Mouse (Mus musculus) layer of hippocampus, postnatal 25 days (tissue): ENCODE results near the gene Oxa1l. TPM values are rescaled to one million over a fixed set of nuclear protein-coding genes. Genes with fewer than 3 reads are reported as not detected.

Experiments used
- DNase-seq, 2 experiments: peaks; one replicate each; pipeline ENCODE4 v3.0.0; 2022; ENCODE audit warnings: mixed read lengths in 2 of 2, low spot score in 1 of 2; ENCODE audit errors: extremely low spot score in 1 of 2
- total RNA-seq, 2 experiments: library from RNA; stranded (reverse); gene quantifications; 2 replicates each; pipeline ENCODE4 v1.2.3; 2021

The Oxa1l gene
- total RNA-seq, 2 experiments from 2014 or later = 50.1 to 57.6 TPM

- DNase-seq = no peak
These were observed 8.7 kb downstream of the Oxa1l start for GRCm38 (mm10) chr14:54369372-54369771.

- DNase-seq = no peak
These were observed 10.0 kb downstream of the Oxa1l start for GRCm38 (mm10) chr14:54370595-54370994.

GRCm38 (mm10) chr14:54371460-54371859 is 10.8 kb downstream of the Oxa1l start:
- DNase-seq = no peak

- DNase-seq = no peak
These were observed 12.3 kb downstream of the Oxa1l start for GRCm38 (mm10) chr14:54372923-54373322.

- peak in 1 of 2 experiments; percentile 23 for DNase-seq
These were observed 15.3 kb downstream of the Oxa1l start for GRCm38 (mm10) chr14:54375916-54376315.

GRCm38 (mm10) chr14:54377166-54377565 is 16.5 kb downstream of the Oxa1l start:
- no peak for DNase-seq

- no peak for DNase-seq
These were observed 18.9 kb downstream of the Oxa1l start for GRCm38 (mm10) chr14:54379571-54379970.

- no peak for DNase-seq
These were observed 20.0 kb downstream of the Oxa1l start for GRCm38 (mm10) chr14:54380616-54381015.

GRCm38 (mm10) chr14:54381816-54382215 is 21.2 kb downstream of the Oxa1l start:
- no peak for DNase-seq

- no peak for DNase-seq
These were observed 22.0 kb downstream of the Oxa1l start for GRCm38 (mm10) chr14:54382641-54383040.

GRCm38 (mm10) chr14:54383355-54383771 is 22.7 kb downstream of the Oxa1l start:
- no peak for DNase-seq

GRCm38 (mm10) chr14:54384396-54384795 is 23.8 kb downstream of the Oxa1l start:
- no peak for DNase-seq

GRCm38 (mm10) chr14:54385968-54386618 is 25.5 kb downstream of the Oxa1l start:
- DNase-seq = no peak

GRCm38 (mm10) chr14:54387546-54387945 is 26.9 kb downstream of the Oxa1l start:
- DNase-seq = no peak

GRCm38 (mm10) chr14:54390843-54391242 is 30.2 kb downstream of the Oxa1l start:
- DNase-seq = no peak

GRCm38 (mm10) chr14:54393794-54394193 is 33.2 kb downstream of the Oxa1l start:
- DNase-seq = no peak

GRCm38 (mm10) chr14:54394309-54394708 is 33.7 kb downstream of the Oxa1l start:
- DNase-seq = no peak

GRCm38 (mm10) chr14:54396685-54397084 is 36.1 kb downstream of the Oxa1l start:
- DNase-seq = no peak

GRCm38 (mm10) chr14:54397872-54398527 is 37.4 kb downstream of the Oxa1l start:
- no peak for DNase-seq

GRCm38 (mm10) chr14:54398528-54398916 is 37.9 kb downstream of the Oxa1l start:
- no peak for DNase-seq

GRCm38 (mm10) chr14:54398921-54399382 is 38.3 kb downstream of the Oxa1l start:
- no peak for DNase-seq

GRCm38 (mm10) chr14:54401723-54402122 is 41.1 kb downstream of the Oxa1l start:
- DNase-seq = no peak
